Mouse (Mus musculus) neutrophil, adult 5-6 weeks (primary cell): ENCODE data around the gene Rangap1. TPM values are rescaled to one million over a fixed set of nuclear protein-coding genes. Genes with fewer than 3 reads are reported as not detected.
"Not testable (repeated sequence)": the region's sequence is repeated elsewhere in the genome, so short reads cannot be mapped to it uniquely, and the experiment has no call there.

Experiments used
- ATAC-seq: fragments of 151-379, 151-347 bp; 2 replicates; pipeline ENCODE4 v1.8.0; 2017; ENCODE audit warnings: mild to moderate bottlenecking, moderate TSS enrichment; ENCODE audit not compliant: insufficient number of reproducible peaks, poor library complexity, low FRiP score, severe bottlenecking; ENCODE audit errors: extremely low read depth
- total RNA-seq: library from RNA; stranded (forward); fragments of 200-1000 nt; gene quantifications from 2 replicates; pipeline ENCODE4 v1.2.3, GENCODE M21; 2017

Rangap1 gene
- total RNA-seq, 1 experiment from 2014 or later = 30.6 TPM

GRCm38 (mm10) chr15:81749742-81750141, 4.4 kb upstream of the Rangap1 start:
- ATAC-seq = no peak

DNA sequence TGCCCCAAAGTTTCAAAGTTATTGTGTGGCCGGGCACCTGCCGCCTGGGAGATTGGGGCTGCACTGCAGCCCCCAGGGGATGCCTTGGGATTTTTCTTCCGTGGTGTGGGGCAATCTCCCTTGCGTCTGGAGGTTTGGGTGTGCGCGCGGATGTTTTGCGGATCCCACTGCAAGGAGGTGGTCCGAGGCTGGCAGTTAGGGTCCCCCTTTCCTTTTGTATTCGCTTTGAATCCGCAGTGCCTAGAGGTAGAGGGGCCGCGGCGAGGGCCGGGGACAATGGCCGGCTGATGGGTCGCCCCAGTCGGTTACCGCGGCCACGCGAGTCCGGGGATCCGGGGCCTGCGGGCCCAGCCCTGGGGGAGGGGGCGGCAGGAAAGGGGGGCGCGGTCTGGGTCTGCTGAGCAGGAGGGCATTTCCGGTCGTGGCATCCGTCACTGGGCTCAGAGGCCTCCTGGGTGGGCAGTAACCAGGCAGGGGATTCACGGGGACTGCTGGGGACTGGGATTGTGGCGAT, 328 bp upstream of the Rangap1 start:
- ATAC-seq = peak; percentile 30; the same call in 1 of the 2 replicates

GRCm38 (mm10) chr15:81742368-81742767, 3.0 kb downstream of the Rangap1 start:
- ATAC-seq = not testable (repeated sequence)

DNA sequence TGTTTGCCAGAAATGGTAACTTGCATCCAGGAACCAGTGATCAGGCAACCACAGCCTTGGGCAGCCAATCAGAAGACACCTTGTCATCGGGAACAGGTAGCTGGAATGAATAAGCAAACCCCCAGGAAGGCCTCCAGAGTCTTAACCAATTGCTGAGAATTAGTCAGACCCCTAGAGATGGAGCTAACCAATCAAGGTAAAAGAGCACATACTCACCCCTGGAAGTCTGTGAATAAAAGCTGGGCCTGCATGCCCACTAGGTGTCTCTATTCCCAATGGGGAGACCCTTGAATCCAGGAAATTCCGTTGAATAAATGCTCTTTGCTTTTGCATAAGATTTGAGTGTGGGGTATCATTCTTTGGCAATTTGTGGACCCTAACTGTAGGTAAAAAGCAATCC, 5.4 kb downstream of the Rangap1 start:
- ATAC-seq = no peak

- ATAC-seq = no peak
These were observed 6.0 kb downstream of the Rangap1 start for GRCm38 (mm10) chr15:81739296-81739695.

DNA sequence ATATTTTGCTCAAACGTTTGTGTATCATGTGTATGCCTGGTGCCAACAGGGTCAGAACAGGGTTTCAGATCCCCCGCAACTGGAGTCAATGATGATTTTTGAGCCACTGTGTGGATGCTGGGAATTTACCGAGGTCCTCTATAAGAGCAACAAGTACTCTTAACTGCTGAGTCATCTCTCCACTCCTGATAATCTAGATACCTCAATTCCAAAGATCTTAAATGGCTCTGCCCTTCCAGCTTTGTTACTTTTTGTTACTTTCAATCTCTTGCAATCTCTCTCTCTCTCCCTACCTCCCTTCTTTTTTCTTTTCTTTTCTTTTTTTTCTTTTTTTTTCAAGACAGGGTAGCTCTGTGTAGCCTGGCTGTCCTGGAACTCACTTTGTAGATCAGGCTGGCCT, 10.3 kb downstream of the Rangap1 start:
- no peak for ATAC-seq

DNA sequence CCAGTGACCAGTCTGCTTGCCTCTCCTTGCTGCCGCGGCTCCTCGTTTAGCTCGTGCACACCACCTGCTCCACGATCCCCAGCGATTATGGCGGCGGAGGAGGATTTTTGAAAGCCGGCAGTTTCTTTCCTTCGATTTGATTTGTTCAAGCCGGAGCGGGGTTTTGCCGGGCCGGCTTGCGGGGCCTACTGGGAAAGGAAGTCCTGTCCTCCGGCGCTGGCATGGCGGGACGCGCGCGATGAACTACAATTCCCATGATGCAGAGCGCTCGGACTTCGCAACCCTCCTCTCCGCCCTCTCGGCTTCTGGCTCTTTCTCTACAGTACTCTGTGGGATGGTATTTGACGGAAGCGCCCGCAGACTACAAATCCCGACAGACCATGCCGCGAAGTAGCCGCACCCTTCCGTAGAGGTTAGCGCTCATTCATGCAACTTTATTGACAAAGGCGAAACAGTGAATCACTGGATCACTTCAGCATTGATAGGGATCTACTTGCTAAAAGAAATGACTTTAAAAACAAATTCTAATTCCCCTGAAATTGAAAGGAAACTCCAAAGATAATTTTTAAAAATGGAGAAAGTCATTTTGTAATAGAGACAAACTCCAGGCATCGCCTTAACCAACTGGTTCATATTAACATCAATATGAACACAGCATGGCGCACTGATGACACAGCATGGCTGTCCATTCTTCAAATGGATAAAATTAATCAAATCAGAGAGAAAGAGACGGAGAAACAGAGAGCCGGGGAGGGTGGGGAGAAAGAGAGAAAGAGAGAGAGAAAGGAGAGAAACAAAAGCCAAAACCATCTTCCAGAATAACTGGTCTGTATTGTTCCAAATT, 15.3 kb downstream of the Rangap1 start:
- peak; percentile 99 for ATAC-seq

GRCm38 (mm10) chr15:81729241-81729791, 16.0 kb downstream of the Rangap1 start:
- ATAC-seq = no peak

- no peak for ATAC-seq
These were observed 19.4 kb downstream of the Rangap1 start for GRCm38 (mm10) chr15:81725965-81726364.

DNA sequence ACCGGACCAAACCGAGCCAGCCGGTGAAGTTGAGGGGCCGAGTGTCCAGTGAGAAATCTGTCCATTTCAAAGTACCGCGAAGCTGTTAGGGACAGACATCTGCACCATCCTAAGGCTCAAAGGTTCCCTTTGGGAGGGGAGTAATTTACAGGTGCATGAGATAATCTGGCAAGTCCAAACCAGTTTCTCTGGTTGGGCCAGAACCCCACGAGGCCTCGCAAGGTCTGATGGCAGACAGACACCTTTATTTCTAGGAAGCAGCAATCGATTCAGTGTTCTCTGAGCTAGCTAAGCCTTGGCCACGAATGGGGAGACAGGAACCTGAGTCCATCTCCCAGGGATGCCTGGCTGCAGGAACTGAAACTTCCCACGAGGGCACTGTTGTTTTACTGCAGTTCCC, 21.7 kb downstream of the Rangap1 start:
- ATAC-seq = no peak

DNA sequence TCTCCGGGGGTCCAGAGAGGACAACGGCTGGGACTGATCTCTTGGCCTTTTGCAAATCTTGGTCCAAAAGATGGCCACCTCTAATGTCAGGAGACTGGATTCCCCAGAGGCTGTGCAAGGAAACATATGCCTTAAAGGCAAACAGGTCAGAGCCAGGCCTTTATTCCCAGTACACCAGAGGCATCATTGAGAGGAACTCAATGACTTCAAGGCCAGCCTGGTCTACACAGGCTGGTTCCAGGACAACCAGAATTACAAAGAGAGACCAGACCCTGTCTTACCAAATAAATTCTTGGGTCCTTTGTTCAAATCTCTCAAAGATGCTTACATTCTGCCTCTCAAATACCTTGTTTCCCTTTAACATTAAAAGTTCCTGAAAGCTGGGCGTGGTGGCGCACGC, 23.0 kb downstream of the Rangap1 start:
- ATAC-seq = no peak

DNA sequence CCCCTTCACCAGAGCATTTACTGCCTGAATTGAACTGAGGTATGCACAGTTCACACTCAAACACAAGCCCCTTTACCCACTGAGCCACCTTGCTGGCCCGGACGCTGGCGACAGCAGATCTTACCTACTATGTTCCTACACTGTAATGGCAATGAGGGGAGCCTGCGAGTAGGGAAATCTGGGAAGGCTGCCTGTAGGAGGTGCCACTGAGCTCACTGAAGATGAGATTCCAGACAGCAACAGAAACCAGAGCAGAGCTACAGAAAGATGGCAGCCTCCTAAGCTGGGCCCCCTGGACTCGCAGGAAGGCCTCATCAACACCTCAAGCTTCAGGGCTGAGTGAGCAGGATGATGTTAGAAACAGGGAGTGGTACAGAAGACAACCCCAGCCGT, 26.2 kb downstream of the Rangap1 start:
- ATAC-seq = no peak

DNA sequence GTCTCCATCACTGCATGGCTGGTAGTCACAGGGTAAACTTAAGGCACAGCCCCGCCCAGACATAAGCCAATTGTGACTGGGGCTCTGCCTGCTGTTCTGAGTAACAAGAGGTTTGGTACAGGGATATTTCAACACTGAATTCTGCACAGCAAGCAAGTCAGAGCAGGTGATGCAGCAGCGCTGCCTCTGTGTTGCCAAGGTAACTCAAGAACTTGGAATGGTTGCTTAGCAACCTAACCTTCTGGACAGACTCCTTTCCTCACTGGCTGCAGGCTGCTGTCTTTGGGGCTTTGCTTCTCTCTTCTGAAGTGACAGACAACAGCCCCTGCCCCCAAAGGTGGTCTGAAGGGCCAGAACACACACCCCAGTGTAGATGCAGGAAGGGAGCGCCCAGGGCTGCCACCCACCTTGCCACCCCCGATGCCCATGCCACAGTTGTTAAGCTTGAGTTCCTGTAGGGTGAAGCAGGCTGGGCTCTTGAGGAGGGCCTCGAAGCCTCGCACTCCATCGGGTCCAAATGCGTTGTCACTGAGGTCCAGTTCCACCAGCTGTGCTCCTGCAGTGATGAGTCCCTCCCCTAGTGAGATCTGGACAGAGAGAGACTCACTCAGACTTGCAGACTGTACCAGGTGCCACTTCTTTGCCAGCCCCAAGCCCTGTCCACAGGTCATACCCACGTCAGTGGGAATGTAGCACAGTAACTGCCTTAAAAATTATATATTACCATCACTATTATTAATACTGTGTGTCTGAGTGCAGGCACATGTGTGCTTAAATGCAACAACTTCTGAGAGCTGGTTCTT, 26.8 kb downstream of the Rangap1 start:
- ATAC-seq = no peak

DNA sequence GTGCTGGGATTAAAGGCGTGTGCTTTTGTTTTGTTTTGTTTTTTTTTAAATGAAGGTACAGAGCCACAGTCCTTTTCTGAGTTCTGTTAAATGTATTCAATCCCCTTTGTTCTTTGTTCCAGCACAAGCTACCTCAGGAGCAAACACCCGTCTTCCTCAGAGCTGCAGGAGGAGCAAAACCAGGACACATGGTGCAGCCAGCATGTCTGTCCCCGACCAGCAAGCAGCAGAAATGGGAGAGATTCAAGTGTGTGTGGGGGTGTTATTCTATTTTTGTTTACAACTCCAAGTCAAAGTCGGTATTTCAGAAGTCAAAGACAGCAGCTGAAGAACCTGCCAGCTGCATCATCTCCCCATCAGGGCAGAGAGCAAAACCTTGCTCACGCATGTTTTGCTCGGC, 31.6 kb downstream of the Rangap1 start:
- no peak for ATAC-seq

GRCm38 (mm10) chr15:81710801-81711200, 34.5 kb downstream of the Rangap1 start:
- ATAC-seq = no peak

DNA sequence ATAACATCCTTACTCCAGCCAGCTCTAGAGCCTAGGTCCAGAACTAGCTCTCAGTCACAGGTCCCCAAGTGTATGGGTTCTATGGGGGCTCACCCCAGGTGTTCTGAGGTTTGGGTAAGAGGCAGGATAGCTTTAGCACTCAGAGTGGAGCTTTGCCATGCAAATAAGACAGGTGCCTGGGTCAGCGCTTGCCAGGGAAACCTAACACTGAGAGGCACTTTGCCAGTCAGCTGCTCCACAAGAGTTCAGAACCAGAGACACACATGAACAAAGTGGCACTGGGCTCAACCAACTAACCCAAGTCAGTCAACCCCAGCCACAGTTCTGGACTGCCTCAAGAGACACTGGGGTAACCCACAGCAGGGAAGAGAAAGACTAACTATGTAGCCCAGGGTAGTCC, 35.6 kb downstream of the Rangap1 start:
- ATAC-seq = no peak

- ATAC-seq = no peak
These were observed 36.3 kb downstream of the Rangap1 start for GRCm38 (mm10) chr15:81708991-81709390.

- no peak for ATAC-seq
These were observed 42.2 kb downstream of the Rangap1 start for GRCm38 (mm10) chr15:81703094-81703489.

DNA sequence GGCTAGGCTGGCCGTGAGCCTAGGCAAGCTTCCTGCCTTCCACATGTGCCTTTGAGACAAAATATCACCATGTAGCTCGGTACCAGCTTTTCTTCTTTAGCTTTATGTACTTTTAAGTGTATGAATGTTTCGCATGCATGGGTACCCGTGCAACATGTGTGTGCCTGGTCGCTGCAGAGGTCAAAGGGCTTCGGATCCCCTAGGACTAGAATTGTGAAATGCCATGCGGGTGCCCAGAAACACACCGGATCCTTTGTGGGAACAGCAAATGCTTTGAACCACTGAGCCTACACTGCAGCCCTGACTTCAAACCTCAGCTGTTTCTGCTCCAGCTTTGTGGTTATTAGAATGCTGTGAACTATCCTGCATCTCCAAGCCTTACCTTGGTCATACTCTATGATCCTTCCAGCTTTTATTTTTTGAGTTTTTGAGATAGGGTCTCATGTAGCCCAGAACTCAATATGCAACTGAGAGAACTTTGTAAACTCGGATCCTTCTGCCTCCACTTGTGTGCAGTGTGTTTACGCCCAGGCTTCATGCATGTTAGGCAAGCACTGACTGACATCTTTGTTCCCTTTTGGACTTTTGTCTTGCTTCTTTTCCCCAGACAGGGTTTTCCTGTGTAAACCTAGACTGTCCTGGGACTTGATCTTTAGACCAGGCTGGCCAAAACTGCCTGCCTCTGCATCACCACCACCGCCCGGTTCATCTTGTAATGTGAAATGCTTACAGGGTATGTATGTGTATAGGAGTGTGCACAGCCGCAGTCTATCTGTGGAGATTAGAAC, 42.8 kb downstream of the Rangap1 start:
- no peak for ATAC-seq
